8 mouse cellular contexts compared by ENCODE assay signal in genomic region chr4:130573351-130574047, GRCm38 (mm10). TPM values are rescaled to one million over a fixed set of nuclear protein-coding genes. Genes with fewer than 3 reads are reported as not detected.
DNase-seq lines count a peak whose midpoint lies in the region; ATAC-seq lines count a peak whose summit lies in the region.

No protein-coding gene starts in this region.

- H3K4me1 ChIP-seq in forebrain, embryonic 12.5 days: peaks cover 50% of the 10 kb centered on the region
- peaks cover 17% of the 10 kb centered on the region for H3K4me1 ChIP-seq in limb, embryonic 11.5 days (ENCODE audit: control insufficient read depth, insufficient read depth, low read length)
- peaks cover 52% of the 10 kb centered on the region for H3K4me1 ChIP-seq in neural tube, embryonic 13.5 days (replicated peaks)

- H3K36me3 ChIP-seq in forebrain, embryonic 12.5 days (replicated peaks): no peaks in the 10 kb centered on the region
- H3K36me3 ChIP-seq in limb, embryonic 11.5 days (ENCODE audit: control insufficient read depth, insufficient read depth, low read length): no peaks in the 10 kb centered on the region
- H3K36me3 ChIP-seq in neural tube, embryonic 13.5 days: no peaks in the 10 kb centered on the region

- WGBS in forebrain, embryonic 12.5 days: under 1% methylated on average over 33 of the region's 76 CpGs
- under 1% methylated on average over 47 of the region's 76 CpGs for WGBS in limb, embryonic 11.5 days
- WGBS in neural tube, embryonic 13.5 days: 1% methylated on average over 53 of the region's 76 CpGs

- peak overlapping the region; percentile 75 for H3K4me2 ChIP-seq in forebrain, embryonic 12.5 days
- H3K4me2 ChIP-seq in limb, embryonic 11.5 days (ENCODE audit: low read depth, severe bottlenecking): peak overlapping the region; percentile 88
- peak overlapping the region; percentile 82 for H3K4me2 ChIP-seq in neural tube, embryonic 13.5 days

- H3K9ac ChIP-seq in forebrain, embryonic 12.5 days: peak overlapping the region; percentile 97
- H3K9ac ChIP-seq in limb, embryonic 11.5 days (ENCODE audit: low read length): peak overlapping the region; percentile 90
- peak overlapping the region; percentile 98 for H3K9ac ChIP-seq in neural tube, embryonic 13.5 days

- peak overlapping the region; percentile 95 for H3K4me3 ChIP-seq in forebrain, embryonic 12.5 days (replicated peaks)
- peak overlapping the region; percentile 72 for H3K4me3 ChIP-seq in limb, embryonic 11.5 days (ENCODE audit: low read depth, low read length)
- H3K4me3 ChIP-seq in neural tube, embryonic 13.5 days: peak overlapping the region; percentile 93

- H3K9me3 ChIP-seq in forebrain, embryonic 12.5 days: no peaks in the 10 kb centered on the region
- H3K9me3 ChIP-seq in limb, embryonic 11.5 days (ENCODE audit: control insufficient read depth, low read length): no peaks in the 10 kb centered on the region
- H3K9me3 ChIP-seq in neural tube, embryonic 13.5 days: no peaks in the 10 kb centered on the region

- peak; percentile 39; the same call in 1 of the 2 replicates for ATAC-seq in cerebellum, adult (ENCODE audit: insufficient number of reproducible peaks, low FRiP score, low TSS enrichment)
- ATAC-seq in forebrain, embryonic 12.5 days (ENCODE audit: low FRiP score): peak; percentile 60
- ATAC-seq in limb, embryonic 11.5 days (ENCODE audit: insufficient number of reproducible peaks, low FRiP score, low TSS enrichment, low read depth): peak; percentile 45; the same call in 1 of the 2 replicates
- peak; percentile 51 for ATAC-seq in neural tube, embryonic 13.5 days (ENCODE audit: low read depth)

- H3K27ac ChIP-seq in forebrain, embryonic 12.5 days: peak overlapping the region; percentile 86
- H3K27ac ChIP-seq in limb, embryonic 11.5 days (replicated peaks; ENCODE audit: low read depth, low read length): peak overlapping the region; percentile 47; the same call in 1 of the 2 replicates
- peak overlapping the region; percentile 94 for H3K27ac ChIP-seq in neural tube, embryonic 13.5 days (replicated peaks)

- DNase-seq in cerebellum, adult 9-10 months: no peak
- peak; percentile 40 for DNase-seq in right cerebral cortex, postnatal 14 days
- DNase-seq in right cerebral cortex, adult 2 months (ENCODE audit: low spot score in 2 of 2): no peak
- peak; percentile 56 for DNase-seq in limb, embryonic 11.5 days (ENCODE audit: low spot score)
- DNase-seq in spleen, postnatal 14 days (ENCODE audit: low spot score in 2 of 2): no peak

- H3K27me3 ChIP-seq in forebrain, embryonic 12.5 days: no peaks in the 10 kb centered on the region; the same call in 1 of the 2 replicates
- H3K27me3 ChIP-seq in limb, embryonic 11.5 days (ENCODE audit: control insufficient read depth, insufficient read depth, low read length): no peaks in the 10 kb centered on the region
- H3K27me3 ChIP-seq in neural tube, embryonic 13.5 days: peaks cover 2% of the 10 kb centered on the region; the same call in 1 of the 2 replicates

RNA-seq across cellular contexts. Expression of gene Nkain1, which starts 0.5 kb away (rescaled TPM):
- 7.0 and 11.0 TPM in 2 replicates for polyA plus RNA-seq in forebrain, embryonic 12.5 days (2016; fragmentation: Nextera tagmentation; extraction: Ambion mirVana)
- 8.8 and 8.9 TPM in 2 replicates for polyA plus RNA-seq in limb, embryonic 11.5 days (2014; fragmentation: Nextera tagmentation; extraction: Ambion mirVana)
- 10.6 and 11.8 TPM in 2 replicates for polyA plus RNA-seq in neural tube, embryonic 13.5 days (2015; fragmentation: Nextera tagmentation; extraction: Ambion mirVana)

Comparison
In these comparisons a context has a peak if more than half of its experiments do, and no peak if none do; other contexts are left out.
1. DNase-seq: peak in right cerebral cortex, postnatal 14 days (single experiment) and limb, embryonic 11.5 days (single experiment); none in cerebellum, adult 9-10 months (single experiment), right cerebral cortex, adult 2 months (0 of 2) and spleen, postnatal 14 days (0 of 2).
2. Peak in every context shown above with its lines, with median percentiles within 50 percentile points of each other: ATAC-seq, H3K27ac ChIP-seq, H3K4me2 ChIP-seq, H3K4me3 ChIP-seq and H3K9ac ChIP-seq.